Mouse (Mus musculus) testis, adult 2 months (tissue): ENCODE results near the gene Btbd9. TPM values are rescaled to one million over a fixed set of nuclear protein-coding genes. Genes with fewer than 3 reads are reported as not detected.

Source experiments
- H3K27ac ChIP-seq: fragments of 200-500 bp; 2 replicates; pipeline ENCODE4 v1.5.1; 2012; ENCODE audit warnings: low read depth, low read length; ENCODE audit not compliant: control insufficient read depth, insufficient read depth
- H3K27me3 ChIP-seq: fragments of 200-500 bp; 2 replicates; pipeline ENCODE4 v1.6.1; 2012; ENCODE audit warnings: mild to moderate bottlenecking, low read length, moderate library complexity; ENCODE audit not compliant: control insufficient read depth, insufficient read depth
- H3K36me3 ChIP-seq: fragments of 200-500 bp; 2 replicates; pipeline ENCODE4 v1.6.1; 2012; ENCODE audit warnings: mild to moderate bottlenecking, low read length; ENCODE audit not compliant: control insufficient read depth, insufficient read depth
- H3K4me1 ChIP-seq: fragments of 200-500 bp; 2 replicates; pipeline ENCODE4 v1.6.1; 2012; ENCODE audit warnings: low read length; ENCODE audit not compliant: control insufficient read depth, insufficient read depth
- H3K4me3 ChIP-seq: fragments of 200-500 bp; 2 replicates; pipeline ENCODE4 v1.5.1; 2012; ENCODE audit warnings: low read depth, mild to moderate bottlenecking, low read length, moderate library complexity, mixed read lengths; ENCODE audit not compliant: control insufficient read depth
- CTCF ChIP-seq: fragments of 200-500 bp; IDR thresholded peaks from 2 replicates; pipeline ENCODE4 v1.5.1; 2012; ENCODE audit warnings: low read depth, mild to moderate bottlenecking, inconsistent platforms, low read length, moderate library complexity; ENCODE audit not compliant: control insufficient read depth, insufficient read depth, insufficient replicate concordance
- POLR2A ChIP-seq: fragments of 200-500 bp; IDR thresholded peaks from 2 replicates; pipeline ENCODE4 v1.6.1; 2012; ENCODE audit warnings: low read depth, mild to moderate bottlenecking, inconsistent platforms, low read length, moderate library complexity; ENCODE audit not compliant: control insufficient read depth
- polyA plus RNA-seq: library from polyadenylated mRNA; depleted of rRNA; stranded (reverse); fragments of >200 nt; gene quantifications from 2 replicates; pipeline ENCODE4 v1.2.3, GENCODE M21; 2012

Gene Btbd9
- polyA plus RNA-seq, 1 experiment = 87.1 TPM

GRCm38 (mm10) chr17:30194091-30194490 lies 382.2 kb downstream of the Btbd9 start:
- TF ChIP-seq CTCF (no peak), POLR2A (no peak)
- H3K4me1 ChIP-seq = no peaks in the 10 kb centered on the region; the same call in 1 of the 2 replicates
- no peak overlapping the region for H3K27ac ChIP-seq
- H3K27me3 ChIP-seq = no peaks in the 10 kb centered on the region
- no peak overlapping the region for H3K4me3 ChIP-seq
- H3K36me3 ChIP-seq = no peaks in the 10 kb centered on the region

- H3K27me3 ChIP-seq = no peaks in the 10 kb centered on the region
- no peaks in the 10 kb centered on the region; the same call in 1 of the 2 replicates for H3K4me1 ChIP-seq
- TF ChIP-seq POLR2A (no peak), CTCF (no peak)
- H3K27ac ChIP-seq = no peak overlapping the region
- no peak overlapping the region for H3K4me3 ChIP-seq
- H3K36me3 ChIP-seq = no peaks in the 10 kb centered on the region
These were observed 382.7 kb downstream of the Btbd9 start for GRCm38 (mm10) chr17:30193615-30194014.

GRCm38 (mm10) chr17:30192416-30193005 lies 383.8 kb downstream of the Btbd9 start:
- H3K4me3 ChIP-seq = no peak overlapping the region
- H3K27me3 ChIP-seq = no peaks in the 10 kb centered on the region
- TF ChIP-seq CTCF = no peak
- TF ChIP-seq POLR2A = no peak; the same call in 1 of the 2 replicates
- H3K36me3 ChIP-seq = no peaks in the 10 kb centered on the region
- no peaks in the 10 kb centered on the region; the same call in 1 of the 2 replicates for H3K4me1 ChIP-seq
- H3K27ac ChIP-seq = no peak overlapping the region

DNA sequence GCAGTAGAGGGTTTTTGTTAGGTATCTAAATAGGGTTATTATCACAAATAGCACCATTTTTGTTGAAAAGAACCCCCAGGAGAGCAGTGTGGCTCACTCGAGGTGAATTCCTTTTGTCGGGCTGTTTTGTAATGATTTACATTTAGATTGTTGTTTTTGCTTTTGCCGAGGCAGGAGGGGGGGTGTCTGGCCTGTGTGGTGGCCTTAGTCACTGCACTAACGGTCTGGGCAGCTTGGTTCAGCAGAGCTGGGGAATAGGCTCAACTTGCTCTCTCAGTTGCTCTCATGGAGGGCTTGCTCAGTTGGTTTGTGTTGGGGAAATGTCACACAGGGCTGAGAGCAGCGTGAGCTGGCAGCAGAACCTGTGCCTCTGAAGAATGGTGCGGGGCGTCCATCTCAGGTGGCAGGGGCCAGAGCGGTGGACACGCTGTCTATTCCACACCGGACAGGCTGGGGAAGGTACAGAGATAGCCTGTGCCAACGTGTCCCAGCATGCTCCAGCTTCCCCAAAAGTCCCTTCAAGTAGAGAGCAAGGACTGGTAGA lies 385.1 kb downstream of the Btbd9 start:
- TF ChIP-seq POLR2A = no peak
- no peak overlapping the region for H3K27ac ChIP-seq
- H3K4me1 ChIP-seq = no peaks in the 10 kb centered on the region; the same call in 1 of the 2 replicates
- no peaks in the 10 kb centered on the region for H3K27me3 ChIP-seq
- H3K36me3 ChIP-seq = no peaks in the 10 kb centered on the region
- H3K4me3 ChIP-seq = no peak overlapping the region

DNA sequence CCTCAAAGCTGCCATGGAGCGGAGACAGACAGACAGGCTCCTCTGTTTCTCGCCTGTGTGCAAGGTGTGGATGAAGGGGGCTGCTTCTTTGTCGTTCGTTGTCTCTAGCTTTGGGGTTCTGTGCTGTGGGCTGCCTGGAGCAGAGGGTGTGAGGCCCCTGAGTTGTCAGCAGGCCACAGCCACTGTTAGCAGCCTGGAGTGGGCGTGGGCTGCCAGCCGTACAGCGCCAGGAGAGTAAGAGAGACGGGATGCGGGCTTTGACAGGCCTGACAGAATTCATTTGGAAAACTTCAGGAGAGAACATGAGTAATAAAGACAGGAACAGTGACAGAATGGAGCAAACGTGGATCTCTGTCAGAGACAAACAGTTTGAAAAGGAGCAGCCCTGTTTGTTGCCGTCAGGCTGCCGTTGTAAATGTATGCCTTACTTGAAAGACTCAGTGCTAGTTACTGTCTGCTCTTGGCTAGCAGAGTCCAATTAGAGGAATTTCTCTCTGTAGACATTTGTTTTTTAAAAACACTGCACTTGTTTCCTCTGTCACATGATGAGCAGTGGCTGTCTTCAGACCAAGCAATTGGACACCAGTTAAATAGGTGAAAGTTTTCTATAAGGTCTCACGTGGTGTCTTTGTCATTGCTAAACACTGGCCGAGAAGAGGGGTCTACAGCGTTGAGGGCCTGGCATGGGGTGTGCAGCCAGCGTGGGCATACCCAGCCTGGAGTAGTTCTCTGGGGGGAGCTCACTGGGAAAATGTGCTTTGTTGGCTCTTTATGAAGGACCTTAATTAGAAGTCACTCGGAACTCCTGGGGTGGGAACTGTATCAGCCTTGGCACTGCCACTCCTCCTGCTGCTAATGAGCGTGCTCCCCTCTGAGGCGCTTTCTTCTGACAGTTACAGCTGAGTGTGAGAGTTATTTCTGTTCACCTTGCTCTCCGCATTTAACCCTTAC lies 388.0 kb downstream of the Btbd9 start:
- Histone ChIP-seq H3K36me3 (no peaks in the 10 kb centered on the region), H3K27ac (no peak overlapping the region), H3K4me1 (no peaks in the 10 kb centered on the region; the same call in 1 of the 2 replicates), H3K27me3 (no peaks in the 10 kb centered on the region), H3K4me3 (no peak overlapping the region)
- TF ChIP-seq CTCF = no peak
- TF ChIP-seq POLR2A = no peak

DNA sequence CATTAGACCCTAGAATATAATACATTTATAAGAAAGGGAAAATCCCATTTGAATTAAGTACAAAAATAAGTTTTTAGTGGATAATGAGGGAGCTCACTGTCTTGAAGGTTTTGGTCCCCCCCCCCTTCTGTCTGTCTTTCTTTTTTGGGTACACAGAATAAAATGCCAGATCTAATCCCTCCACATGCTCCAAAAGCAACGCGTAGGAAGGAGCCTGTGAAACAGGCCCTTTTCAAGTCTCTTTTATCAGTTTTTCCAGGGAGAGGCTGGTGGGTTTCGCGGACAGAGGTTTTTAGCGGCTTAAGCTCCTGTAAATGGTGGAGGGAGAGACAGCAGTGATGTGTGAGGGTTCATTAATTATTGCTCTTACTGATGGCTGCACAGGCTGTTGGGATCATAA lies 388.7 kb downstream of the Btbd9 start:
- H3K27ac ChIP-seq = no peak overlapping the region
- no peak for TF ChIP-seq CTCF
- TF ChIP-seq POLR2A = no peak
- H3K36me3 ChIP-seq = no peaks in the 10 kb centered on the region
- H3K4me1 ChIP-seq = no peaks in the 10 kb centered on the region; the same call in 1 of the 2 replicates
- H3K27me3 ChIP-seq = no peaks in the 10 kb centered on the region
- no peak overlapping the region for H3K4me3 ChIP-seq

- Histone ChIP-seq H3K4me3 (no peak overlapping the region), H3K27ac (no peak overlapping the region), H3K27me3 (no peaks in the 10 kb centered on the region), H3K36me3 (no peaks in the 10 kb centered on the region), H3K4me1 (no peaks in the 10 kb centered on the region; the same call in 1 of the 2 replicates)
- TF ChIP-seq CTCF (no peak), POLR2A (no peak)
These were observed 389.1 kb downstream of the Btbd9 start for GRCm38 (mm10) chr17:30187154-30187553.
